Mouse (Mus musculus): Measurements from ENCODE around the gene Gemin2. TPM values are rescaled to one million over a fixed set of nuclear protein-coding genes. Genes with fewer than 3 reads are reported as not detected.
A peak's percentile ranks its signal among the peaks of the same experiment; 100 is the strongest.
"Not testable (repeated sequence)": the region's sequence is repeated elsewhere in the genome, so short reads cannot be mapped to it uniquely, and the experiment has no call there.

The Gemin2 gene
- total RNA-seq, 2 experiments from 2014 or later = 7.4 to 7.7 TPM

GRCm38 (mm10) chr12:59056222-59056621, 43.0 kb downstream of the Gemin2 start:
- DNase-seq (ENCODE audit: low spot score in 2 of 2) = no peak

DNA sequence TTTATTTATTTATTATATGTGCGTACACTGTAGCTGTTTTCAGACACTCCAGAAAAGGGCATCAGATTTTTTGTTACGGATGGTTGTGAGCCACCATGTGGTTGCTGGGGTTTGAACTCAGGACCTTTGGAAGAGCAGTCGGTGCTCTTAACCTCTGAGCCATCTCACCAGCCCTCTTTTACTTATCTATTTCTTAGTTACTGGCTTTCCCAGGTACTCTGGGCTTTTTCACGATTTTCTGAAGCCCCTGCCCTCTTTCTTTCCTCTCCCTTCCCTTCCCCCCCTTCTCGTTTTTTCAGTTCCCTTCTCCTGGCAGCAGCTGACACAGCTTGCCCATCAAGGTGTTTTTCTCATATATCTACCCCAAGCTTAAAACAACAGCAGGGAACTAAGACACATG, 45.0 kb downstream of the Gemin2 start:
- not testable (repeated sequence) for DNase-seq (ENCODE audit: low spot score in 2 of 2)

GRCm38 (mm10) chr12:59060322-59060721, 47.1 kb downstream of the Gemin2 start:
- DNase-seq (ENCODE audit: low spot score in 2 of 2) = no peak

DNA sequence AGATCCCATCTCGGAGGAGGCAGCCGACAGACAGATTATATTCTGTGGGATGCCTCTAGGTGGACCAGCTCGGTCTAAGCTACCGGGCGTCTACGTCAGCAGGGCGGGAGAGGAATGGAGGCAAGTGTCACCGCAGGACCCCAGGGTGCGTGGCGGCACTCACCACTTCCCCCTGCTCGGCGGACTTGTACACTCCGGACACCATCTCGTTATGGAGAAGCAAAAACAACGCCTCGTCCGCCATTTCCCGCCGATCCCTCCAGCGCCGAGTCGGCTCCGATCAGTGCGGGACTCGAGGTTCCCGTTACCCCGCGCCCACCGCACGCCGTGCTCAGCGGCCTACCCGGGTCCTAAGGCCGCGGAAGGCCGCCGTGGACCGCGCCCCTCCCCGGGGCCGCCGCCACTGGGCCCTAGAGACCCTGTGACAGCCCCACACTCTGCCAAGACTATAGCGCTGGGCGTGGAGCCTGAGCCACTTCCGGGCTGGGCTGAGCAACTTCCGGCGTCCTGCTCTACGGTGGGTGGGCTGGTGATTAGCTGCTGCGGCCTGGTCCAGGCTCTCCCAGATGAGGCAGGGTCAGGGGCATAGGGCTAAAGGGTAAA, 47.9 kb downstream of the Gemin2 start, which contains the start of gene Trappc6b:
Gene Trappc6b (minus strand): TSS at position 480 of the 603 bp plus-strand sequence.
- peak; percentile 68 to 70 for DNase-seq (ENCODE audit: low spot score in 2 of 2)

DNA sequence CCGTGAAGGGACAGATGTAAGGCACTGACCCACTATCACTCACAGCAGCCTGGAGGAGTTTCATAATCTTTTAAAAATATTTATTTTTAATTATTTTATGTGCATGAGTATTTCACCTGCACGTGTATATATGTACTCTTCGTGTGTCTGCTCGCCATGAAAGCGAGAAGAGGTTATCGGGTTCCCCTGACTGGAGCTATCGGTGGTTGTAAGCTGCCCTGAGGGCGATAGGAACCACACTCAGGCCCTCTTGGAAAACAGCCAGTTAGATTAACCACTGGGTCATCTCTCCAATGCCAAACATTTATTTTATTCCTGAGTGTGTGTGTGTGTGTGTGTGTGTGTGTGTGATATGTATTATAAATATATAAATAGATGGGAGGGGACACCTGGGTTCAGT, 51.6 kb downstream of the Gemin2 start:
- DNase-seq (ENCODE audit: low spot score in 2 of 2) = no peak

GRCm38 (mm10) chr12:59065776-59066175, 52.6 kb downstream of the Gemin2 start:
- no peak for DNase-seq (ENCODE audit: low spot score in 2 of 2)

DNA sequence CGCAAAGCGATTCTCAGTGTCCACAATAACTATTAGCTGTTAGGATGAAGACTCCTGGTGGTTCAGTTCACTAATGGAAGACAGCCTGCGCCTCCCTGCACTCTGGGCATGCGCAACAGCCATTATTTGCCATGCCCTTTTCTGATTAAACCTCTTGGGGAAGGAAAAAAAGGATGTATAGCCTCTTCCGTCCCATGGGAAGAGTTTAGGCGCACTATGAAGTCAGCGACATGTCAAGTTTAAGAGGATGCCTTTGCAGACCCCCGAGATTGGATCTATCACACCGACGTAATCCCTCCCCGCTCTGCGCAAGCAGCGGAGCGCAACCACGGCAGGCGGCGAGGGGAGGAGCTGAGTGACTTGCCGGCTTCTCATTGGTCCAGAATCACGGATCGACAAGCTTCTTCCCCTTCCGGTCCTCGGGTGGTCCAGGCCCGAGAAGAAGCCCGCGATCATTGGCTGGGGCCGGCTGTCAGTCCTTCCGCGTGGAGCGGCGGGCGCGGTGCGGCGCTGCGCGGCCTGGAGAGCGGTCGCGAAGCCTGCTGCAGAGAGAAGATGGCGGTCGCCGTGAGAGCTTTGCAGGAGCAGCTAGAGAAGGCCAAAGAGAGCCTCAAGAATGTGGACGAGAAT, 53.4 kb downstream of the Gemin2 start, which contains the start of gene Pnn:
Gene Pnn (plus strand): TSS at position 437 of the 630 bp plus-strand sequence.
- peak; percentile 93 for DNase-seq (ENCODE audit: low spot score in 2 of 2)

DNA sequence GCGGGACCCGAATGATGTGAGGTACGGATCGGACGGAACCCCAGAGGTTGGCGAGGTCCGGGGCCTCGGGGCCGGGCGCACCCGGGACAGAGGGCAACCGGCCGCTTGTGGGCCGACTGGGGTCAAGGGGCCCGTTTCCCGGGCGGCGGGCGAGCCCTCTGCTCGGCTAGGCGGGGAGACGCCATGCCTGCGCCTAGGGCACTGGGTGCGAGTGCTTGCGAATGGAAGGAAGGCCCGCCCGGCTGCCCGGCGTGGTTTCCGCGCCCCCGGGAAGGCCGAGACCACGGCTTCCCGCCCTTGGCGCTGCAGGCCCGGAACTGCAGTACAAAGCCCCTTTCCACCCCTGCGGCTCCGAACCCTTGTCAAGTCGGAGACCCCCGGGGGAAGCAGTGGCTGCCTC, 53.9 kb downstream of the Gemin2 start:
- peak in 1 of 2 experiments; percentile 54 for DNase-seq (ENCODE audit: low spot score in 2 of 2)

- no peak for DNase-seq (ENCODE audit: low spot score in 2 of 2)
These were observed 55.6 kb downstream of the Gemin2 start for GRCm38 (mm10) chr12:59068791-59069190.

- DNase-seq (ENCODE audit: low spot score in 2 of 2) = no peak
These were observed 59.1 kb downstream of the Gemin2 start for GRCm38 (mm10) chr12:59072286-59072685.

GRCm38 (mm10) chr12:59074052-59074451, 60.9 kb downstream of the Gemin2 start:
- DNase-seq (ENCODE audit: low spot score in 2 of 2) = no peak

- no peak for DNase-seq (ENCODE audit: low spot score in 2 of 2)
These were observed 63.8 kb downstream of the Gemin2 start for GRCm38 (mm10) chr12:59076996-59077395.

GRCm38 (mm10) chr12:59077883-59078282, 64.7 kb downstream of the Gemin2 start:
- DNase-seq (ENCODE audit: low spot score in 2 of 2) = no peak

Other genes with a start within 250 kb of the Gemin2 start
- gene Sec23a, start 1.4 kb upstream of the Gemin2 start, total RNA-seq (2021) = 10 to 100 TPM; 32.6 to 46.9 TPM
- gene Trappc6b, start 48.1 kb downstream of the Gemin2 start, total RNA-seq (2021) = 10 to 100 TPM; 87.2 to 90.5 TPM
- 10 to 100 TPM; 41.3 to 49.4 TPM for gene Pnn, start 53.5 kb downstream of the Gemin2 start, total RNA-seq (2021)
- gene Mia2, start 82.4 kb downstream of the Gemin2 start, total RNA-seq (2021) = 100 to 1,000 TPM in 1 of 2 experiments, 10 to 100 TPM in 1; 85.7 to 150 TPM
- gene Fbxo33, start 206.3 kb downstream of the Gemin2 start, total RNA-seq (2021) = 10 to 100 TPM; 38.3 to 47.3 TPM

All from adrenal gland, adult 18-20 months (tissue).